Mouse (Mus musculus): Measurements from ENCODE around the gene Fto. TPM values are rescaled to one million over a fixed set of nuclear protein-coding genes. Genes with fewer than 3 reads are reported as not detected.
A peak's percentile ranks its signal among the peaks of the same experiment; 100 is the strongest.

Gene Fto
- polyA plus RNA-seq, 1 experiment from 2014 or later = 110 TPM

DNA sequence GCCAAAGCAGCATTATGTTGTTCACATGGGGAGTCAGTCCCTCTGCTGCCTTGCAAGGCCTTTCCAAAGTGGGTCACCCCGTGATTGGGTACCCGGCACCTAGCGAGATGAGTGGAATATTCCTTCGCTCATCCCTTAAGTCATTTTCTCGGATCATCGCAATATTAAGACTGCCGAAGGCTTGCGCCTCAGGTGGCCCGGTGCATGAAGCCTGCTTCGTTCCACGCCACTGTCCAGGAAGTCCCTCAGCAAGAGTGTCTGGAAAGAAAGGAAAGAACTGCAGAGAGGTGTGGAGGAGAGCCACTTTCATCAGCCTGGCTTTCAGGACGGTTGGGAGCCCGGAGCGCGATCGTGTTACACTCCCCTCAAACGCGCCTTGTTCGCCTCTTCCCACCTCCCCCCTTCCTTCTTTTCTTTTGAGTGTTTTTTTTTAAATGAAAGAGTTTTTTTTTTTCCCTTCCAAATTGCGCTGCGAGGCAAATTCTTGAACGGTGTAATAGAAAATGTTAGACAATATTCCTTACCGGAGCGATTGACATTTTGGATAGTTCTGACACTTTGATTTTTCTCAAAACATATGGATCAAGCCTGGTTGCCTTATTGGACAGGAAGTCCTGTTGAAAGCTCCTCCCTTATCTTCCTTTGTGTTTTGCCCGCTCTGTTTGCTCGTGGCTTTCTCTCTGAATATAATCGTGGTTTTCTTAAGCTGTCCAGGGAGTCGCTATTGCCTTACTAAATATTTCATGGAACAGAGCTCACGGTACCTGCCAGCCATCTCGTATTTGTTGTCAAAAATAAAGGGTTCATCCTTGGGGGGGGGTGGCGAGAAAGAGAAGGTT lies 399.6 kb downstream of the Fto start:
- Histone ChIP-seq H3K4me3 (ENCODE audit: low read depth, low read length) (peak overlapping the region; percentile 17; the same call in 1 of the 2 replicates), H3K9ac (ENCODE audit: low read length) (peak overlapping the region; percentile 48), H3K36me3 (ENCODE audit: control insufficient read depth, insufficient read depth, low read length) (no peaks in the 10 kb centered on the region), H3K9me3 (ENCODE audit: control insufficient read depth, low read length) (no peaks in the 10 kb centered on the region; the same call in 1 of the 2 replicates), H3K4me1 (ENCODE audit: control insufficient read depth, insufficient read depth, low read length) (peaks cover 49% of the 10 kb centered on the region), H3K27me3 (ENCODE audit: control insufficient read depth, insufficient read depth, low read length) (peaks cover 6% of the 10 kb centered on the region; the same call in 1 of the 2 replicates), H3K4me2 (peak overlapping the region; percentile 49), H3K27ac (ENCODE audit: low read depth, low read length) (no peak overlapping the region)
- peak; percentile 41; the same call in 1 of the 2 replicates for ATAC-seq (ENCODE audit: low FRiP score)
- WGBS = 3% methylated on average over 31 of the region's 31 CpGs
- DNase-seq (ENCODE audit: low spot score, missing footprints) = peak; percentile 96

DNA sequence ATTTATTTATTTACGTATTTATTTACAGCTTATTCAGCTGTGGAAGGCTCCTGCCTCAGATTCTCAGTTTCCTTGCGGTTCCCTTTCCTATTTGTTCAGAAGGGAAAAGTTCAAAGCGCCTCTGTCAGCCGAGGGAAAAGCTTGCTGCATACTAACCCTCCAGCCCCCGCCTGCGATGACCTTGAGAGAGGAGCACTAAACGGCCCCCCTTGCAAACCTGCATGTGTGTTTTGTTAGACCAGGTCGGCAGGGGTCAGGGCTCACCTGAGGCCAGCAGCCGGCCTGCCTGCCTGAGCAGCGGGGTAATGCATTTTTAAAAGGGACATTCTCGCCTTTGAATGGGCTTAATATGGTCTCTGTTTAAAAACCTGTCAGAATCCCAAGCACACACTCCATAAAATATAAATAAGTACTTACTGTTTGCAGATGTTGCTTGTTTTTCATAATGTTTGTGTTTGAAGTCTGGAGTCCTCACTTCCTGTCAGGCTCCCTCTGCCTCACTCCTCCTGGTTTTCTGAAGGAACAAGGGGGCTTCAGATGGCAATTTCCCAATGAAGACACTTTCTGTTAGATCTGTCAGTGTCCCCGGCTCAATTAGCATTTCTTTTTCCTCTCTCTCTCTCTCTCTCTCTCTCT lies 400.5 kb downstream of the Fto start:
- H3K9ac ChIP-seq (ENCODE audit: low read length) = peak overlapping the region; percentile 48
- H3K27ac ChIP-seq (ENCODE audit: low read depth, low read length) = no peak overlapping the region
- no peaks in the 10 kb centered on the region for H3K36me3 ChIP-seq (ENCODE audit: control insufficient read depth, insufficient read depth, low read length)
- H3K27me3 ChIP-seq (ENCODE audit: control insufficient read depth, insufficient read depth, low read length) = peaks cover 4% of the 10 kb centered on the region; the same call in 1 of the 2 replicates
- ATAC-seq (ENCODE audit: low FRiP score) (no peak), DNase-seq (ENCODE audit: low spot score, missing footprints) (peak; percentile 91)
- no peaks in the 10 kb centered on the region for H3K9me3 ChIP-seq (ENCODE audit: control insufficient read depth, low read length)
- H3K4me1 ChIP-seq (ENCODE audit: control insufficient read depth, insufficient read depth, low read length) = peaks cover 45% of the 10 kb centered on the region
- no peak overlapping the region for H3K4me3 ChIP-seq (ENCODE audit: low read depth, low read length)
- peak overlapping the region; percentile 49 for H3K4me2 ChIP-seq
- WGBS = 7% methylated on average over 12 of the region's 12 CpGs

DNA sequence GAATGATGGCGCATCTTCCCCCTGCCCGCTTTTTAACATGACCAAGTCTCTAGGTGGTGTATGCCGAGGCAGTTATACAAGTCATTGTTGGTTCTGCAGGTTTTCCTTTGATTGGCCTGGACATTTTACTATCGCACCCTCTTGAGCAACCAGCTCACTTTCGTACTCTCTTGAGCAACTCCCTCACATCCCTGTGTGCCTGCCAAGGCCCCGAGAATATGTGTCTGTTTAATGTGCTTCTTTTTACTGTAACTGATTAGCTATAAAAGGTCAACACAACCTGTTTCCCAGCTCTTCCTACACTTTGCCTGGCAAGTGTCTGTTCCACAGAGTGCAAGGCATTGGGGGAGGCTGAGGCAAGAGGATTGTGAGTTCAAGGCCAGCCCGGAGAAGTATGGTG lies 401.4 kb downstream of the Fto start:
- H3K27me3 ChIP-seq (ENCODE audit: control insufficient read depth, insufficient read depth, low read length) = peaks cover 4% of the 10 kb centered on the region; the same call in 1 of the 2 replicates
- no peak overlapping the region for H3K4me2 ChIP-seq
- H3K9me3 ChIP-seq (ENCODE audit: control insufficient read depth, low read length) = no peaks in the 10 kb centered on the region
- H3K36me3 ChIP-seq (ENCODE audit: control insufficient read depth, insufficient read depth, low read length) = no peaks in the 10 kb centered on the region
- ATAC-seq (ENCODE audit: low FRiP score) (no peak), DNase-seq (ENCODE audit: low spot score, missing footprints) (no peak)
- H3K4me1 ChIP-seq (ENCODE audit: control insufficient read depth, insufficient read depth, low read length) = peaks cover 38% of the 10 kb centered on the region
- no peak overlapping the region for H3K27ac ChIP-seq (ENCODE audit: low read depth, low read length)
- H3K4me3 ChIP-seq (ENCODE audit: low read depth, low read length) = no peak overlapping the region
- WGBS = 97% methylated on average over 7 of the region's 7 CpGs
- H3K9ac ChIP-seq (ENCODE audit: low read length) = no peak overlapping the region

DNA sequence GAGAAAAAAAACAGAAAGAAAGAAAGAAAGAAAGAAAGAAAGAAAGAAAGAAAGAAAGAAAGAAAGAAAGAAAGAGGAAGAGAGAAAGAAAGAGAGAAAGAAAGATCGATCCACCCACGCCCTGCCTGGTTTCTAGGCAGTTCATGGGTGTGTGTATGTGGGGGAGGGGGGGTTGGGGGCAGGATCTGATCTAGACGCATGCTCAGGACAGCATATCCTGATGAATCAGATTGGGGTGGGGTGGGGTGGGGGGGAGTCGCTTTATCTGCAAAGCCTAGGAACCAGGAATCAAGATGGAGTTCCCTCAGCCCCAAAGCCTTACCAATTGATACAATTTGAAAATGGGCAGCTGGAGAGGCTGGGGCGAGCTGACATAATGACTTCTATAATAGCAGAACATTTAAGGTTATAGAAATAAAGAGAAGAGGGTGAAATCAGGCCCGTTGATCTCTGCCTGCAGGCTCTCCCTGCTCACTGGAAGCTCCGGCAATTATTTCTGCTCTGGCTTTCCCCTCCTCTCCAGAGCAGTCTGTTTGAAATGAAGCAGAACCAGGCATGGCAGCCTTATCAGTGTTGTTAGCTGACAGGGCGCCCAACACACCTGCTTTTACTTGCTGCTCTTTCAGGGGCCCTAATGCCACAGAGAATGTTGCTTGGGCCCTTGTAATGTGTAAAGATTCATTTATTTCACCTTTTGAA lies 402.2 kb downstream of the Fto start:
- Histone ChIP-seq H3K4me3 (ENCODE audit: low read depth, low read length) (no peak overlapping the region), H3K4me2 (no peak overlapping the region), H3K27me3 (ENCODE audit: control insufficient read depth, insufficient read depth, low read length) (peaks cover 3% of the 10 kb centered on the region; the same call in 1 of the 2 replicates), H3K9ac (ENCODE audit: low read length) (no peak overlapping the region), H3K27ac (ENCODE audit: low read depth, low read length) (no peak overlapping the region), H3K4me1 (ENCODE audit: control insufficient read depth, insufficient read depth, low read length) (peaks cover 30% of the 10 kb centered on the region), H3K9me3 (ENCODE audit: control insufficient read depth, low read length) (no peaks in the 10 kb centered on the region), H3K36me3 (ENCODE audit: control insufficient read depth, insufficient read depth, low read length) (no peaks in the 10 kb centered on the region)
- DNase-seq (ENCODE audit: low spot score, missing footprints) (no peak), ATAC-seq (ENCODE audit: low FRiP score) (no peak)
- 44% methylated on average over 8 of the region's 8 CpGs for WGBS

Other genes starting within 250 kb of the Fto start
- 13.6 and 15.7 TPM in 2 replicates for gene Rbl2, start 243.5 kb upstream of the Fto start, polyA plus RNA-seq (2014; fragmentation: Nextera tagmentation; extraction: Ambion mirVana)
- gene Aktip, start 113.5 kb upstream of the Fto start, polyA plus RNA-seq (2014; fragmentation: Nextera tagmentation; extraction: Ambion mirVana) = 94.6 and 96.4 TPM in 2 replicates
- gene Rpgrip1l, start 263 bp upstream of the Fto start, polyA plus RNA-seq (2014; fragmentation: Nextera tagmentation; extraction: Ambion mirVana) = 13.9 and 16.9 TPM in 2 replicates